Mouse (Mus musculus) kidney, postnatal 0 days (tissue): ENCODE data around the gene Gm9758. TPM values are rescaled to one million over a fixed set of nuclear protein-coding genes. Genes with fewer than 3 reads are reported as not detected.
"Not testable (repeated sequence)": the region's sequence is repeated elsewhere in the genome, so short reads cannot be mapped to it uniquely, and the experiment has no call there.

Experiments used
- ATAC-seq: fragments of 200-750 bp; cut with Nextera tagmentation; replicated peaks from 2 replicates; pipeline ENCODE4 v1.8.0; 2017; ENCODE audit warnings: low read depth, moderate number of reproducible peaks, moderate TSS enrichment, moderate library complexity; ENCODE audit not compliant: low FRiP score
- DNase-seq: peaks from one replicate; pipeline ENCODE4 v3.0.0-alpha.2; 2016; ENCODE audit warnings: low spot score
- H3K27ac ChIP-seq: fragments of 300-500 bp; sonication (generic); 2 replicates; pipeline ENCODE4 v1.5.1; 2014; ENCODE audit warnings: mild to moderate bottlenecking
- H3K27me3 ChIP-seq: fragments of 300-500 bp; sonication (generic); 2 replicates; pipeline ENCODE4 v1.6.1; 2014; ENCODE audit warnings: low read length, mixed read lengths; ENCODE audit not compliant: insufficient read depth
- H3K36me3 ChIP-seq: fragments of 300-500 bp; sonication (generic); 2 replicates; pipeline ENCODE4 v1.6.1; 2014; ENCODE audit warnings: low read length, mixed read lengths; ENCODE audit not compliant: insufficient read depth
- H3K4me1 ChIP-seq: fragments of 300-500 bp; sonication (generic); replicated peaks from 2 replicates; pipeline ENCODE4 v1.6.1; 2014; ENCODE audit warnings: antibody characterized with exemption, low read length, mixed read lengths; ENCODE audit not compliant: insufficient read depth
- H3K4me2 ChIP-seq: fragments of 300-500 bp; sonication (generic); 2 replicates; pipeline ENCODE4 v1.6.1; 2014; ENCODE audit warnings: mild to moderate bottlenecking, low read length, moderate library complexity, mixed read lengths
- H3K4me3 ChIP-seq: fragments of 300-500 bp; sonication (generic); replicated peaks from 2 replicates; pipeline ENCODE4 v1.5.1; 2014; ENCODE audit warnings: low read depth, low read length
- H3K9ac ChIP-seq: fragments of 300-500 bp; sonication (generic); 2 replicates; pipeline ENCODE4 v1.6.1; 2014; ENCODE audit warnings: low read depth, low read length
- H3K9me3 ChIP-seq: fragments of 300-500 bp; sonication (generic); replicated peaks from 2 replicates; pipeline ENCODE4 v1.6.1; 2016; ENCODE audit warnings: low read length, inconsistent platforms, mixed read lengths
- CTCF ChIP-seq: IDR thresholded peaks from 2 replicates; pipeline ENCODE4 v1.5.1; 2016; ENCODE audit warnings: antibody characterized with exemption, low read depth, mild to moderate bottlenecking, moderate library complexity
- WGBS: fragments of 180-500 bp; shearing (Covaris S2); extraction: QIAGEN DNeasy Blood & Tissue Kit; methylation state at CpG from one replicate; pipeline ENCODE4 v1.1.7; 2014; 5-methylcytosine and 5-hydroxymethylcytosine counted together
- polyA plus RNA-seq: library from polyadenylated mRNA; unstranded; fragments of >200 nt; fragmentation: Nextera tagmentation; extraction: Ambion mirVana; gene quantifications from 2 replicates; pipeline ENCODE4 v1.2.1, GENCODE M21; 2015

Gene Gm9758
- not detected in 2 replicates for polyA plus RNA-seq

DNA sequence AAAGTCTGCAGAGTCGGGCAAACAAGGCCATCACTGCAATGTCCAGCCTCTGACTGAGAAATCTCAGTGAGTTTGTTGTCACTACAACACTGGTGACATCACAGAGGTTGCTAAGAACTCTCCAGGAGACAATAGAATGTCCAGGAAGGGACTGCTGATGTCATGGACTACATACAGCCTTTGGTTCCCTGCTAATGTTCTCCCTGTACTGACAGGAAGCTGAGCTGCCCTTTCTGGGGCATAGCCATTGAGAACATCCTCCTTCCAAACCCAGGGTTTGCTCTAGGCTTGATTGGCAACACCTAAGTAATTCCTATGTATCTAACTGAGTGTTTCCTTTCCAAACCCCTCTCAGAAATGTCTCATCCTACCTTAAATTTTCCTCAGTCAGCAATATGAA, at the start of gene Gm9758:
TSS of gene Gm9758 (minus strand) at position 101 of the 400 bp plus-strand sequence.
- H3K4me1 ChIP-seq, H3K4me2 ChIP-seq, H3K36me3 ChIP-seq, H3K9me3 ChIP-seq, H3K4me3 ChIP-seq, H3K27ac ChIP-seq, DNase-seq, H3K27me3 ChIP-seq, ATAC-seq, H3K9ac ChIP-seq: not testable (repeated sequence)
- 62% methylated on average over 1 of the region's 1 CpGs for WGBS

DNA sequence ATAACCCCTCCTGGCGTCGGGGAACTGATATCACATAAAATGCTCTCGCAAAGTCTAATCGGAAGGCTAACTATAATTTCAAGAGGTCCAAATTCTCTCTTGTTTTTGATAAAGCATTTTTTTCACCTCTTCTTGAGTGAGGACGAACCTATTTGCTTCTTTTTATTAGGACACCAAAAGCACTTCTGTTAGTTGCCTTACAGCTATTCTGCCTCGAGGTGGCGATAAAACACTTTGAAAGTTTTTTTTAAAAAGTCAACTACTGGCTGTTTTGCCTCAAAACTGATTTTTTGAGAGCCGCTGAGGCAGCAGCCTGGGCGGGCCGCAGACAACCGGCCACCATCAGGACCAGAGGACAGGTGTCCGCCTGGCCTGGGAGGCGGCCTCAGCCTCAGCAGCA, 49.1 kb upstream of the Gm9758 start:
- not testable (repeated sequence) for DNase-seq, ATAC-seq, H3K27me3 ChIP-seq, H3K4me3 ChIP-seq, H3K4me2 ChIP-seq, H3K36me3 ChIP-seq, H3K4me1 ChIP-seq, H3K9me3 ChIP-seq, H3K27ac ChIP-seq, H3K9ac ChIP-seq
- WGBS: 82% methylated on average over 13 of the region's 13 CpGs
- TF ChIP-seq CTCF: 0 out of 2 replicates have a peak, but pooled peaks have one; percentile 5

DNA sequence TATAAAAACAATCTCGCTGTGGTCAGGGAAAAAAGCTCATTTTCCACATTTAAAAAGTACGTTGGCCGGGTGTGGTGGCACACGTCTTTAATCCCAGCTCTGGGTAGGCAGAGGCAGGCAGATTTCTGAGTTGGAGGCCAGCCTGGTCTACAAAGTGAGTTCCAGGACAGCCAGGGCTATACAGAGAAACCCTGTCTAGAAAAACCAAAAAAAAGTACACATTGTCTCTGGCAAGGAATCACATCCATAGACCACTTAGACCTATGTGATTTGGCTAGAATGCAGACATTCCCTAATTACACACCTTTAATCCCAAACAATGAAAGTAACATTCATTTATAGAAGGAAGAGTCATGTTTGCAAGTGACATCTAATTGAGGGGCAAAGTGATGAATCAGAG, 46.8 kb upstream of the Gm9758 start:
- WGBS: 80% methylated on average over 4 of the region's 4 CpGs
- not testable (repeated sequence) for H3K4me1 ChIP-seq, H3K9ac ChIP-seq, H3K9me3 ChIP-seq, H3K27ac ChIP-seq, H3K36me3 ChIP-seq, H3K4me3 ChIP-seq, H3K4me2 ChIP-seq, H3K27me3 ChIP-seq, DNase-seq
- 0 out of 2 replicates have a peak, but pooled peaks have one; percentile 49 for ATAC-seq

DNA sequence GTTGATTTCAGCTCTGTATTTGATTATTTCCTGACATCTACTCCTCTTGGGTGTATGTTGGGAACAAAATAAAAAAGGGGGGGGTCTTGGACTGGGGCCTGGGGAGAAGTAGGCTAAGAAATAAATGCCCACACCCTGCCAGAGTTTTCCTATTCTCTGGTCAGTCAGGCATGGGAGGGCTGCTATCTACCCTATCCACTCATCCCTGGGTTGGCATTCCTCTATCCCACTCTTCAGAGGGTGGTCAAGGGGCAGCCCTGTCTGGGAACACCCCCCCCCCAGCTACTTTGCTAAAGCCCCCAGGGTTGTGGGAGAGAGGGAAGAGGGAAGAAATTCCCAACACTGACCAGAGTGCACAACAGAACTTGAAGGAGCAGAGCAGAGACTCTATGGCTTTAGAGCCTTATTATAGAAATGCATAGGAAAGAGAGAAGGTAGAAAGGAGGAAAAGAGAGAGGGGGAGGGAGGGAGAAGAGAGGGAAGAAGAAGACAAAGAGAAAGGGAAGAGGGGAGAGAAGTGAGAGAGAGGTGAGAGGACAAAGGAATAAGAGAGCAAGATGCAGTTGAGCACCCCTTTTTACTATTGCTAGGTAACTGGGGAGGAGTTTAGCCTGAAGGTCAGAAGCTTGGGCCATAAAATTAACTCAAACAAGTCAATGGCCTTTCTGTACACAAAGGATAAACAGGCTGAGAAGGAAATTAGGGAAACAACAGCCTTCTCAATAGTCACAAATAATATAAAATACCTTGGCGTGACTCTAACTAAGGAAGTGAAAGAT, 41.4 kb upstream of the Gm9758 start:
- H3K36me3 ChIP-seq, H3K9ac ChIP-seq, H3K4me1 ChIP-seq, H3K27ac ChIP-seq, H3K27me3 ChIP-seq, H3K9me3 ChIP-seq, DNase-seq, H3K4me2 ChIP-seq, H3K4me3 ChIP-seq: not testable (repeated sequence)
- ATAC-seq: 0 out of 2 replicates have a peak, but pooled peaks have one; percentile 40
- 94% methylated on average over 1 of the region's 1 CpGs for WGBS

DNA sequence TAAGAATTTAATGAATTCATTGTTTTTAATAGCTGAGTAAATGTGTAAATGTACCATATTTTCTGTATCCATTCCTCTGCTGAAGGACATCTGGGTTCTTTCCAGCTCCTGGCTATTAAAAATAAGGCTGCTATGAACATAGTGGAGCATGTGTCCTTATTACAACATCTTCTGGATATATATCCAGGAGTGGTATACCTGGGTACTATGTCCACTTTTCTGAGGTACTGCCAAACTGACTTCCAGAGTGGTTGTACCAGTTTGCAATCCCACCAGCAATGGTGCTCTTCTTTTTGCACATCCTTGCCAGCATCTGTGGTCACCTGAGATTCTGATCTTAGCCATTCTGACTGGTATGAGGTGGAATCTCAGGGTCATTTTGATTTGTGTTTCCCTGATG, 38.9 kb upstream of the Gm9758 start:
- H3K27me3 ChIP-seq, H3K27ac ChIP-seq, DNase-seq, H3K4me2 ChIP-seq, H3K4me3 ChIP-seq, H3K36me3 ChIP-seq, H3K9me3 ChIP-seq, ATAC-seq, H3K9ac ChIP-seq, H3K4me1 ChIP-seq: not testable (repeated sequence)

DNA sequence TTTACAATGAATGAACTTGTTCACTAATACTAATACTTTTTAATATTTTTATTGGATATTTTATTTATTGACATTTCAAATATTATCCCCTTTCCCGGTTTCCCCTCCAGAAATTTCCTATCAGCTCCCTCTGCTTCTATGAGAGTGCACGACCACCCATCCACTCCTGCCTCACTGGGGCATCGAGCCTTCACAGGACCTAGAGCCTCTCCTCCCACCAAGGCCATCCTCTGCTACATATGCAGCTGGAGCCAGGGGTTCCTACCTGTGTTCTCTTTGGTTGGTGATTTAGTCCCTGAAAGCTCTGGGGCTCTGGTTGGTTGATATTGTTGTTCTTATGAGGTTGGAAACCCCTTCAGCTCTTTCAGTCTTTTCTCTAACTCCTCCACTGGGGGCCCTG, 38.0 kb upstream of the Gm9758 start:
- H3K9ac ChIP-seq, H3K4me1 ChIP-seq, DNase-seq, H3K36me3 ChIP-seq, H3K4me2 ChIP-seq, H3K27me3 ChIP-seq, H3K4me3 ChIP-seq, H3K9me3 ChIP-seq, ATAC-seq, H3K27ac ChIP-seq: not testable (repeated sequence)
- 61% methylated on average over 3 of the region's 3 CpGs for WGBS

DNA sequence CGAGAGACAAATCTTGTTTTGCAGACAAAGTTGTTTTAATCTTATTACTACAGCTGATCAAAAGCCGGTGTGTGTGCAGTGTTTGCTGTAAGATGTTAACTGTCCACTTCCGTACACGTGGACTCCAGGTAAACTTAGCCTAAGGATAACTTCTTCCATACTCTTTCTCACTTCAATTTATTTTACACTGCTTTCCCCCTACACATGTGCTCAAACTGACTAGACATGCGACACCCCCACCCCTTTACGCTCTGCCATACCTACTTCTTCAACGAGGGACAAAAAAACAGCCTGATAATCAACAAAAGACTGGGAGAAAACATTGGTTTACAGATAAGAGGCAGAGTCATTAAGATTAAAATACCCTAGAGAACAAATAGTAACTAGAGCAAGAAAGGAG, 37.1 kb upstream of the Gm9758 start:
- 70% methylated on average over 7 of the region's 7 CpGs for WGBS
- H3K4me1 ChIP-seq, H3K4me3 ChIP-seq, H3K27me3 ChIP-seq, DNase-seq, H3K9ac ChIP-seq, H3K36me3 ChIP-seq, H3K9me3 ChIP-seq, H3K27ac ChIP-seq, H3K4me2 ChIP-seq: not testable (repeated sequence)
- 0 out of 2 replicates have a peak, but pooled peaks have one; percentile 13 for ATAC-seq

DNA sequence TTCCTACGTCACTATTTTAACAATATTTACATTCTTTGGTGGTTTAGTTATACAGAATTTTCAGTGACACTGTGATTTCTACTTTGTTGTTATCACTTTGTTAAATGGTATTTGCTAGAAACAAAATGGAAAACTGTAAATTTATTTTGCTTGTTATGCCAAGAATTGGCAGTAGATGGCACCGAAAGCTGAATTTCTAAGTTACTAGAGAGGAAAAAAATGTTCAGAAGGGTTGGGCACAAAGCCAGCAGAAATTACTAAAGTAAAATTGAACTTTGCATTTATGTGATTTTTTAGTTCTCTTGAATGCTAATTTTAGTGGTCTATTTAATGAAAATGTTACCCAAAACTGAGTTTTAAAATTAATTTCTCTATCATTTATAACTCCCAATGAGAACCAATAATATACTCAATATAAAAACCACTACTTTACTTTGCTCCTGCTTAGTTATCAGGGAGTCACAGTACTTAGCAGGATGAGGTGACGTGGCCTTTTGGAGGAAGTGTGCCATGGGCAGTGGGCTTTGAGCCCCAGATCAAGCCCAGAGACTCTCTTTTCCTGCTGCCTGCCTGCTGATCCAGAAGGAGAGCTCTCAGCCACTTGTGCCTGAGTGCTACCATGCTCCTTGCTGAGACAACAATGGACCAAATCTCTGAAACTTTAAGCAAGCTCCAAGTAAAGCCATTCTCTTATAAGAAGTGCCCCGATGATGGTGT, 32.9 kb upstream of the Gm9758 start:
- H3K27me3 ChIP-seq, ATAC-seq, H3K9me3 ChIP-seq, H3K27ac ChIP-seq, H3K4me2 ChIP-seq, H3K4me1 ChIP-seq, H3K4me3 ChIP-seq, H3K36me3 ChIP-seq, DNase-seq, H3K9ac ChIP-seq: not testable (repeated sequence)
- WGBS: 61% methylated on average over 4 of the region's 4 CpGs

DNA sequence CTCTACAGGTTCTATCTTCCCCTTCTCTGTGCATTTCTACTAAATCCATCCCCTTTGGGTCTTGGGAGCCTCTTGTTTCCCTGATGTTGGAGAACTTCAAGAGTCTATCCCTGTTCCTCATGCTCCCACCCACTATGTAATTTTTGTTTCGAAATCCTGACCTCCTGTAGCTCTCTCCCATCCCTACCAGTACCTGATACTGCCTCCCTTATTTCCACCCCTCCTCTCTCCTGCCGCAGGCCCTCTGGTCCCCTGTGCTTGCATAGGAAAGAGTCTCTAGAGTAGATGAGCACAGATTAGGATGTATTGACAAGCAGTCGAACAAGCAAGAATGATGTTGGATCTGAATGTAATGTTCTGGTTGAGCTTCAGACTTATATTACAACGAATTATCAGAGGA, 30.8 kb upstream of the Gm9758 start:
- H3K4me2 ChIP-seq, H3K9me3 ChIP-seq, H3K4me3 ChIP-seq, H3K4me1 ChIP-seq, H3K9ac ChIP-seq, H3K36me3 ChIP-seq, H3K27ac ChIP-seq, H3K27me3 ChIP-seq, DNase-seq, ATAC-seq: not testable (repeated sequence)
- 66% methylated on average over 4 of the region's 4 CpGs for WGBS
